Mouse (Mus musculus) ovary, postnatal 14 days (tissue): ENCODE measurements around the gene S100a2.
A peak's percentile ranks its signal among the peaks of the same experiment; 100 is the strongest.

Experiments
- DNase-seq: peaks from one replicate; pipeline ENCODE4 v3.0.0; 2022; ENCODE audit warnings: low spot score

S100a2 gene

GRCm38 (mm10) chr3:90596810-90597209 is 6.8 kb downstream of the S100a2 start:
- no peak for DNase-seq

GRCm38 (mm10) chr3:90597736-90598135 is 7.7 kb downstream of the S100a2 start:
- DNase-seq = no peak

- DNase-seq = no peak
Observed at GRCm38 (mm10) chr3:90598212-90598611, 8.2 kb downstream of the S100a2 start.

- no peak for DNase-seq
Observed at GRCm38 (mm10) chr3:90599401-90599800, 9.4 kb downstream of the S100a2 start.

- DNase-seq = no peak
Observed at GRCm38 (mm10) chr3:90600036-90600435, 10.0 kb downstream of the S100a2 start.

GRCm38 (mm10) chr3:90600458-90601195 is 10.6 kb downstream of the S100a2 start:
- no peak for DNase-seq

GRCm38 (mm10) chr3:90601486-90602110 is 11.6 kb downstream of the S100a2 start, which contains the start of gene Gm42674:
Gm42674 (plus strand) TSS chr3:90601904.
- no peak for DNase-seq

- DNase-seq = no peak
Observed at GRCm38 (mm10) chr3:90603623-90604022, 13.6 kb downstream of the S100a2 start, which contains the start of gene S100a4. S100a4 (plus strand) TSS chr3:90603771.

GRCm38 (mm10) chr3:90604416-90604815 is 14.4 kb downstream of the S100a2 start:
- peak; percentile 86 for DNase-seq

- DNase-seq = no peak
Observed at GRCm38 (mm10) chr3:90605049-90605448, 15.0 kb downstream of the S100a2 start.

- no peak for DNase-seq
Observed at GRCm38 (mm10) chr3:90605736-90606135, 15.7 kb downstream of the S100a2 start.

- no peak for DNase-seq
Observed at GRCm38 (mm10) chr3:90606185-90606584, 16.1 kb downstream of the S100a2 start.

- DNase-seq = no peak
Observed at GRCm38 (mm10) chr3:90607361-90607760, 17.3 kb downstream of the S100a2 start.

- DNase-seq = no peak
Observed at GRCm38 (mm10) chr3:90608223-90608622, 18.2 kb downstream of the S100a2 start, which contains the start of gene S100a5. S100a5 (plus strand) TSS chr3:90608523.

GRCm38 (mm10) chr3:90609102-90609501 is 19.1 kb downstream of the S100a2 start:
- DNase-seq = no peak

- no peak for DNase-seq
Observed at GRCm38 (mm10) chr3:90611494-90611893, 21.4 kb downstream of the S100a2 start.

GRCm38 (mm10) chr3:90612061-90612460 is 22.0 kb downstream of the S100a2 start:
- DNase-seq = no peak

- DNase-seq = peak; percentile 51
Observed at GRCm38 (mm10) chr3:90612728-90613291, 22.8 kb downstream of the S100a2 start, which contains the start of gene S100a6. S100a6 (plus strand) TSS chr3:90612882.

GRCm38 (mm10) chr3:90613461-90614147 is 23.6 kb downstream of the S100a2 start:
- DNase-seq = no peak

GRCm38 (mm10) chr3:90614148-90614530 is 24.1 kb downstream of the S100a2 start:
- no peak for DNase-seq

GRCm38 (mm10) chr3:90614611-90615251 is 24.7 kb downstream of the S100a2 start:
- no peak for DNase-seq

GRCm38 (mm10) chr3:90615415-90615814 is 25.4 kb downstream of the S100a2 start:
- DNase-seq = peak; percentile 69
